Mouse (Mus musculus) bone marrow, adult 2 months (tissue): Measurements from ENCODE around the gene Adcy9.

Experiments
- CTCF ChIP-seq: fragments of 200-500 bp; IDR thresholded peaks from 2 replicates; pipeline ENCODE4 v1.5.1; 2011; ENCODE audit warnings: low read length, control low read depth; ENCODE audit not compliant: control insufficient read depth, insufficient read depth
- POLR2A ChIP-seq: fragments of 200-500 bp; IDR thresholded peaks from 2 replicates; pipeline ENCODE4 v1.6.1; 2011; ENCODE audit warnings: low read depth, mild to moderate bottlenecking, control low read depth, low read length, borderline replicate concordance; ENCODE audit not compliant: control insufficient read depth

- no peak for TF ChIP-seq POLR2A
- TF ChIP-seq CTCF = no peak
Observed at GRCm38 (mm10) chr16:4315352-4316093, 104.8 kb downstream of the Adcy9 start.
